Mouse (Mus musculus) cerebellum, adult 2 months (tissue): Measurements from ENCODE around the gene Ubl4b. TPM values are rescaled to one million over a fixed set of nuclear protein-coding genes. Genes with fewer than 3 reads are reported as not detected.

Experiments
- DNase-seq, 2 experiments: peaks; one replicate each; pipeline ENCODE4 v3.0.0; 2021
- H3K27ac ChIP-seq: fragments of 200-500 bp; 2 replicates; pipeline ENCODE4 v1.5.1; 2012; ENCODE audit warnings: low read length, control low read depth, inconsistent platforms; ENCODE audit not compliant: insufficient read depth
- H3K27me3 ChIP-seq: fragments of 200-500 bp; 2 replicates; pipeline ENCODE4 v1.6.1; 2012; ENCODE audit warnings: inconsistent platforms, mild to moderate bottlenecking, low read length, moderate library complexity; ENCODE audit not compliant: control insufficient read depth, insufficient read depth
- H3K4me1 ChIP-seq: fragments of 200-500 bp; 2 replicates; pipeline ENCODE4 v1.6.1; 2011; ENCODE audit warnings: low read length; ENCODE audit not compliant: control insufficient read depth, insufficient read depth
- H3K4me3 ChIP-seq: fragments of 200-500 bp; replicated peaks from 2 replicates; pipeline ENCODE3; 2011; ENCODE audit warnings: mild to moderate bottlenecking, low read depth, low read length, control low read depth; ENCODE audit not compliant: insufficient read depth
- CTCF ChIP-seq: fragments of 200-500 bp; IDR thresholded peaks from 2 replicates; pipeline ENCODE4 v1.5.1; 2011; ENCODE audit warnings: low read depth, mild to moderate bottlenecking, control low read depth, low read length, moderate library complexity, borderline replicate concordance; ENCODE audit not compliant: insufficient read depth
- POLR2A ChIP-seq: fragments of 200-500 bp; IDR thresholded peaks from 2 replicates; pipeline ENCODE4 v1.6.1; 2011; ENCODE audit warnings: low read length, control low read depth, borderline replicate concordance; ENCODE audit not compliant: insufficient read depth
- WGBS: fragments of 180-500 bp; shearing (Covaris S2); methylation state at CpG from one replicate; pipeline ENCODE4 v1.1.7; 2018; 5-methylcytosine and 5-hydroxymethylcytosine counted together
- polyA plus RNA-seq: library from polyadenylated mRNA; depleted of rRNA; stranded (reverse); fragments of >200 nt; gene quantifications from 2 replicates; pipeline ENCODE4 v1.2.3, GENCODE M21; 2012

Gene Ubl4b
- polyA plus RNA-seq, 1 experiment = not detected

DNA sequence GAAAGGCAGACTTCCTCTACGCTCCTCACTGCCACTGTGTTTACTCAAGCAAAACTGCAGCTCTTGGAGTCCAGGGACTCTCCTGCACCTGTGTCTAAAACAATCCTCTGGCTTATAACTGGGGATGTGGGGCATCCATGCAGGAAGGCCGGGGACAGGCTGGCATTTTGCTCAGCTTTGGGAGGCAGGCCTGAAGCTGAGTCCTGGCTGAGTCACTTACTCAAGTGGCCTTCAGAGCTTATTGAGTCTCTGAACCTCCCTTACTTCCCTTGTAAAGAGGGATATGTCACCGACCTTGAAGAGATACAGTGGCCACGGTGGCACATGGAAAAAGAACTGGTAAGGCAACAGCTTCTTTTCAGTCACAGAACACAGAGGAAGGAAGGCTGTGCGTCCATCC is 24.3 kb downstream of the Ubl4b start:
- 81% methylated on average over 5 of the region's 5 CpGs for WGBS
- H3K27ac ChIP-seq = no peak overlapping the region
- no peak for DNase-seq
- no peak overlapping the region for H3K4me3 ChIP-seq
- H3K4me1 ChIP-seq = peaks cover 29% of the 10 kb centered on the region
- no peaks in the 10 kb centered on the region for H3K27me3 ChIP-seq
- TF ChIP-seq POLR2A = no peak
- TF ChIP-seq CTCF = no peak

- H3K4me3 ChIP-seq = no peak overlapping the region
- no peak for DNase-seq
- TF ChIP-seq POLR2A = no peak
- no peak for TF ChIP-seq CTCF
- H3K4me1 ChIP-seq = peaks cover 29% of the 10 kb centered on the region
- no peaks in the 10 kb centered on the region for H3K27me3 ChIP-seq
- peak overlapping the region; percentile 42; the same call in 1 of the 2 replicates for H3K27ac ChIP-seq
- WGBS = 69% methylated on average over 5 of the region's 5 CpGs
Measured at GRCm38 (mm10) chr3:107529182-107529581, 25.7 kb downstream of the Ubl4b start.

DNA sequence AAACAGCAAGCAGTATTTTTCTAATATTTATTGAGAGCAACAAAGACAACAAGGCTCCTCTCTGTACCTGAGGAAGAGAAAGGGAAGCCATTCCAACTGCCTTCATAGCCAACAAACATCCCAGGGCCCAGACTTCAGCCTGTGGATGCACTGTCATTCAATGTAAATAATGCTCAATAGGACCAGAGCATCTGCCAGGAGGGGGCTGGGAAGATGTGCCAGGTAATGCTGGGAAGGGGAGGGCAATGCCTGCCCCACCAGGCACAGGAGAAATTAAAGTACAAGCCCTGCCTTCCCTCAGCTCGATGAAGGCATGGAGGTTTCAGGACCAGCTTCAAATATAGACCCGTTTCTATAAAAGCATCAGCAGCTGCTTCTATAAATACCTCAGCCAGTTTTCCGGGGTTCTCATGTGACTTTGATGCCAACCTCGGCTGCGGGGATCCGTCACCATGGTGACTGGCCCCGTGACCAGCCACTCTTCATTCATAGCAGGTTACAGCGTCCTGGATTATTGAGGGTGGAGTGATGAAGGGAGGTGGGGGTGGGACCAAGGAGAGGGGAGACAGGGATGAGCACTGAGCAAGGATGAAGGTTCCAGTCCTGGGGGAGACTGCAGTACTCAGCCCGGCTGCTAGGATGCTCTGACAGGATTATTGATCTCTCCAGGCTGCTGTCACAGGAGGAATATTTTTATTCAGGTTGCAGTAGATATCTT is 26.3 kb downstream of the Ubl4b start:
- peaks cover 23% of the 10 kb centered on the region for H3K4me1 ChIP-seq
- WGBS = 5% methylated on average over 9 of the region's 9 CpGs
- TF ChIP-seq POLR2A (0 out of 2 replicates have a peak, but pooled peaks have one; percentile 17), CTCF (no peak)
- peak overlapping the region; percentile 44 for H3K4me3 ChIP-seq
- peak; percentile 77 to 89 for DNase-seq
- H3K27ac ChIP-seq = peak overlapping the region; percentile 80
- no peaks in the 10 kb centered on the region for H3K27me3 ChIP-seq

DNA sequence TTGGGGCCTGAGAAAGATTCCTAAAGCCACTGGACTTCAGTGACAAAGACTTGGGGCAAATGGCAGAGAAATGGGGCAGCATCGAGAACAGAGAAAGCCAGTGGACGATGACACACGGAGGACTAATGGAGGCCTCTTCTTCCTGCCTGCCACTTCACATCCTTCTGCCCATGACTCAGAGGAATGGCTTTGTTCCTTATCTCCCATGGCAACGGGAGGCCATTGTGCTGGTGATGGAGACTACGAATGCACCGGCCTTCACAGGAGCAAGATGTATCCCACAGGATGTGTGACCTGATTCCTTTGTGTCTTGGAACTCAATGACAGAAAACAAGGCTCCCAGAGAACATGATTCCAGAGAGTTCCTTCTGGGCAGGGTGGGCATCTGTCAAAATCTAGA is 30.3 kb downstream of the Ubl4b start:
- no peaks in the 10 kb centered on the region for H3K27me3 ChIP-seq
- H3K4me1 ChIP-seq = peaks cover 17% of the 10 kb centered on the region
- no peak for DNase-seq
- no peak overlapping the region for H3K4me3 ChIP-seq
- TF ChIP-seq CTCF (no peak), POLR2A (no peak)
- H3K27ac ChIP-seq = no peak overlapping the region
- 56% methylated on average over 6 of the region's 6 CpGs for WGBS

GRCm38 (mm10) chr3:107520931-107521330 is 33.9 kb downstream of the Ubl4b start:
- no peak for TF ChIP-seq CTCF
- no peak overlapping the region for H3K4me3 ChIP-seq
- no peak overlapping the region for H3K27ac ChIP-seq
- 77% methylated on average over 5 of the region's 5 CpGs for WGBS
- H3K4me1 ChIP-seq = peaks cover 7% of the 10 kb centered on the region; the same call in 1 of the 2 replicates
- DNase-seq = no peak
- H3K27me3 ChIP-seq = no peaks in the 10 kb centered on the region

DNA sequence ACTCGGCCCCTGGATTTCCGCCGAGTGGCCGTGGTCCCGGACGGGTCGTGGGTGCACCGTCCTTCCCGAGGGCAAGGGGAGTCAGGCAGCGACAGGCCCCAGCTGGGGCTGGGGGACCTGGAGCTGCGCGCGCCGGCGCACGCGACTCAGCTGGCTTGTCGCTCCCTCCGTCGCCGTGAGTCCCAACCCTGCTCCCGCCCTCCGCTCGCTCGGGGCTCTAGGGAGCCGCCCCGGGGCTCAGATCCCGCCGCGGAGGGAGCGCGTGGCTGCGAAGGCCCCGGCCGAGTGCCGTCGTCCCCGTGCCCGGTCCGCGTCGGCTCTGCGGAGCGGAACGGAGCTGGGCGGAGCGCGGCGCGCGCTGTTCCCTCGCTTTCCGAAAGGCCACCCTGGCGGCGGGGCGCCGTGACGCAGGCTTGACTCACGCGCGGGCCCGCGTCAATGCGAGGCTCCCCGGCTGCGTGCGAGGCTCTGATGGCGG is 37.2 kb downstream of the Ubl4b start, which contains the start of gene Slc6a17:
Gene Slc6a17, minus strand, starts transcription at position 388 of the 478 bp plus-strand sequence.
- WGBS = under 1% methylated on average over 68 of the region's 68 CpGs
- peak within 1 kb of the TSS; percentile 99 for H3K27ac ChIP-seq
- H3K4me1 ChIP-seq = peaks cover 18% of the 10 kb centered on the region
- DNase-seq = peak; percentile 92 to 93
- H3K4me3 ChIP-seq = peak within 1 kb of the TSS; percentile 78
- no peaks in the 10 kb centered on the region for H3K27me3 ChIP-seq
- TF ChIP-seq CTCF = no peak
- TF ChIP-seq POLR2A = peak; percentile 51

DNA sequence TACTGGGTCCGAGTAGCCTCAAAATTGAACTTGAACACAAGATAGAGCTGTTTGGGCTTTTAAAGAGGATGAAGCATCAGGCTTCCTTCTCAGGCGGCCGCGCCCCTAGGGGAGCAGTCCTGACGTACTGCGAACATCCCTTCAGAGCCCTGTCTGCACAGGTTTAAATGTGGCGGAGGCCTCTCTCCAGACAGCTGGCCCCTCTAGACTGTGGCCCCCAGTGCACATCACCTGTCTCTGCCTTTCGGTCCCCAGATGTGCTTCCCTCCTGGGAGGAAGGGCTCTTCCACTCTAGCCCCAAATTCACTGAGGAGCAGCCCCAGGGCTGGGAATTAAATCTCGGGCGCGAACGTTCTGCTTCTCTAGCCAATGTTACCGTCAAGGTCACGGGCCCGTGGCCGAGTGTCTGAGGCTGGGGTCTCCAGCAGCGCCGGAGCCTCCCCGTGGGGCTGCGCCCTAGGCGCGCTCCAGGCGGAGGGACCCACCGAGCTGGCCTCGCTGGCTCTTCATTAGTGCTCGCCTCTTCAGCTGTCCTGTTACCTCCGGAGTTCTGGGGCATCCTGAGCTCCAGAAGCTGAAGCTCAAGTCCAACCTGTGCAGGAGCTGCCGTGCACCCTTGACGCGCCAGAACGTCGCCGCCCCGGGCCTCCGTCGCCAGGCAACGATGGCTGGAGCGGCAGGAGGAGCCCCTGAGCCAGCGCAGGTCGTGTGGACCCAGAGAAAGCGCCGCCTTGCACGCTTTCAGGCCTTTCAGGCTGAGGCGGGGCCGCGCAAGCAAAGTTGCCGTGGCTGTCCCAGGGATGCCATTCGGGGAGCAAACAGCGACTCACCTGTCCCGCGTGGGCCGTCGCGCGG is 37.9 kb downstream of the Ubl4b start:
- WGBS = 3% methylated on average over 55 of the region's 55 CpGs
- peak overlapping the region; percentile 78 for H3K4me3 ChIP-seq
- H3K27me3 ChIP-seq = no peaks in the 10 kb centered on the region
- peaks cover 18% of the 10 kb centered on the region for H3K4me1 ChIP-seq
- DNase-seq = peak; percentile 75 to 79
- TF ChIP-seq CTCF (no peak), POLR2A (0 out of 2 replicates have a peak, but pooled peaks have one; percentile 14)
- H3K27ac ChIP-seq = peak overlapping the region; percentile 99
